Mouse (Mus musculus): ENCODE measurements around the gene Gm9040. TPM values are rescaled to one million over a fixed set of nuclear protein-coding genes. Genes with fewer than 3 reads are reported as not detected.
"Not testable (repeated sequence)": the region's sequence is repeated elsewhere in the genome, so short reads cannot be mapped to it uniquely, and the experiment has no call there.

Gene Gm9040
- not detected for total RNA-seq (2021)
- long read RNA-seq, experiment 1: 0 reads
- long read RNA-seq, experiment 2: 0 reads

DNA sequence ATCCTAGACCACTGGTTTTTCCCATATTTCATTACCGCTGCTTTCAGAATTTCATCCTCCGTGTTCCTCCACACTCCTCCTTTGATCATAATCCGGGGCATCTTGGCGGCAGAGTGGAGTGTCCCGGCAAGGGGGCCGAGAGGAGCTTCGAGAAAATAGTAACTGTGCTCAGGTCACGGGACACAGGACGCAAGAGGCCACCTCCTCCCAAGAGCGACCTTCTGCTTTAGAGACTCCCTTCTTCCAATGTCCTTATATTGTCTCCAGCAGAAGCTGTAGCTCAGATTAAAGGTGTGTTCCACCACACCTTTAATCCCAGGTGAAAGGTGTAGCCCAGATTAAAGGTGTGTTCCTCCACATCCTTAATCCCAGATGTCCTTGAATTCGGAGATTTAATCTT lies at the start of gene Gm9040:
Gene Gm9040, minus strand, starts transcription at position 101 of the 400 bp plus-strand sequence.
- DNase-seq; H3K27ac ChIP-seq; H3K4me3 ChIP-seq; intact Hi-C loops (cut with DNase I): not testable (repeated sequence)

DNA sequence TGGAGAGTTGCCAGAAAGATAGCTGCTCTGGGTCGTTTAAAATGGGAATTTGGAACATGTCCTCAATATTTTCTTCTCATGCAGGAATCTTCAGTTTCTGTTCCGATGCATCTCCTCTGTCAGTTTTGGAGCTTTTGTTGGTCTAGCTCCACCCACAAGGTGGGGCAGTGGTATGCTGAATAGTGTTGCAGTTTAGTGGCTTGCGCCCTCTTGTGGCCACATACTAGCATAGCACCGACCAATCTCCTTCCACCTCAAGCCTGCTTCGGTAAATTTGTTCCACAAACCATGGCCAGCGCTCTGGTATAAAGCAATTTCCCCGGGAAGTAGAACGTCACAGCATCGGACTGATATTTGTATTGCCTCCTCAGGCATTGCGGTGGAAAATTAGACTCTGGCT lies 43.7 kb upstream of the Gm9040 start:
- Histone ChIP-seq H3K27ac (no peak overlapping the region), H3K4me3 (no peak overlapping the region)
- TF ChIP-seq CTCF (IDR thresholded peaks at IDR 0.05): no peak; the same call in 1 of the 2 replicates
- intact Hi-C loops (cut with DNase I): no loop called here
- peak; percentile 74 for DNase-seq

DNA sequence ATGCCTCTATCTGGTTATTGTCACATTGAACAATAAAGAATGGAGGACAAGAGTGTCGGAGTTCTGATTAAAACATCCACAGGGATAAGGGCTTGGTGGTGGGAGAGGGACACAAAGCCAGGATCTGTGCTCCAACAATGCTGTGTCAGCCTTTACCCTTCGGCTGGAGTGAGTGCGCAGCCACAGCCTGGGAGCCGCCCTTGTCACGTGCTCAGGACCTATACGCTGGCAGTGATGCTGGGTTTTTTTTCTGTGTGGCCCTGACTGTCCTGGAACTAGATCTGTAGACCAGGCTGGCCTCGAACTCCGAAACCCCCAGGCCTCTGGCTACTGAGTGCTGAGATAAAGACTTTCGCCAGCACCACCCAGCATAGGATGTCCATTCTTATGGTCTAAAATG lies 42.7 kb upstream of the Gm9040 start:
- no peak for TF ChIP-seq CTCF (IDR thresholded peaks at IDR 0.05)
- intact Hi-C loops (cut with DNase I): no loop called here
- DNase-seq: no peak
- Histone ChIP-seq H3K27ac (no peak overlapping the region), H3K4me3 (no peak overlapping the region)

DNA sequence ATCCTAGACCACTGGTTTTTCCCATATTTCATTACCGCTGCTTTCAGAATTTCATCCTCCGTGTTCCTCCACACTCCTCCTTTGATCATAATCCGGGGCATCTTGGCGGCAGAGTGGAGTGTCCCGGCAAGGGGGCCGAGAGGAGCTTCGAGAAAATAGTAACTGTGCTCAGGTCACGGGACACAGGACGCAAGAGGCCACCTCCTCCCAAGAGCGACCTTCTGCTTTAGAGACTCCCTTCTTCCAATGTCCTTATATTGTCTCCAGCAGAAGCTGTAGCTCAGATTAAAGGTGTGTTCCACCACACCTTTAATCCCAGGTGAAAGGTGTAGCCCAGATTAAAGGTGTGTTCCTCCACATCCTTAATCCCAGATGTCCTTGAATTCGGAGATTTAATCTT lies 27.2 kb upstream of the Gm9040 start, which contains the start of gene Gm9049:
Gene Gm9049, minus strand, starts transcription at position 101 of the 400 bp plus-strand sequence.
- intact Hi-C loops (cut with DNase I); H3K4me3 ChIP-seq; DNase-seq; H3K27ac ChIP-seq: not testable (repeated sequence)

DNA sequence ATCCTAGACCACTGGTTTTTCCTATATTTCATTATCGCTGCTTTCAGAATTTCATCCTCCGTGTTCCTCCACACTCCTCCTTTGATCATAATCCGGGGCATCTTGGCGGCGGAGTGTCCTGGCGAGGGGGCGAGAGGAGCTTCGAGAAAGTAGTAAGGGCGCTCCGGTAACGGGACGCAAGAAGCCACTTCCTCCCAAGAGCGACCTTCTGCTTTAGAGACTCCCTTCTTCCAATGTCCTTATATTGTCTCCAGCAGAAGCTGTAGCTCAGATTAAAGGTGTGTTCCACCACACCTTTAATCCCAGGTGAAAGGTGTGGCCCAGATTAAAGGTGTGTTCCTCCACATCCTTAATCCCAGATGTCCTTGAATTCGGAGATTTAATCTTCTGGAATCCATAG lies 21.8 kb upstream of the Gm9040 start, which contains the start of gene Gm9048:
Gene Gm9048, minus strand, starts transcription at position 101 of the 400 bp plus-strand sequence.
- H3K4me3 ChIP-seq; H3K27ac ChIP-seq; DNase-seq; intact Hi-C loops (cut with DNase I): not testable (repeated sequence)

DNA sequence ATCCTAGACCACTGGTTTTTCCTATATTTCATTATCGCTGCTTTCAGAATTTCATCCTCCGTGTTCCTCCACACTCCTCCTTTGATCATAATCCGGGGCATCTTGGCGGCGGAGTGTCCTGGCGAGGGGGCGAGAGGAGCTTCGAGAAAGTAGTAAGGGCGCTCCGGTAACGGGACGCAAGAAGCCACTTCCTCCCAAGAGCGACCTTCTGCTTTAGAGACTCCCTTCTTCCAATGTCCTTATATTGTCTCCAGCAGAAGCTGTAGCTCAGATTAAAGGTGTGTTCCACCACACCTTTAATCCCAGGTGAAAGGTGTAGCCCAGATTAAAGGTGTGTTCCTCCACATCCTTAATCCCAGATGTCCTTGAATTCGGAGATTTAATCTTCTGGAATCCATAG lies 16.4 kb upstream of the Gm9040 start, which contains the start of gene Gm9046:
Gene Gm9046, minus strand, starts transcription at position 101 of the 400 bp plus-strand sequence.
- DNase-seq; H3K4me3 ChIP-seq; intact Hi-C loops (cut with DNase I); H3K27ac ChIP-seq: not testable (repeated sequence)

DNA sequence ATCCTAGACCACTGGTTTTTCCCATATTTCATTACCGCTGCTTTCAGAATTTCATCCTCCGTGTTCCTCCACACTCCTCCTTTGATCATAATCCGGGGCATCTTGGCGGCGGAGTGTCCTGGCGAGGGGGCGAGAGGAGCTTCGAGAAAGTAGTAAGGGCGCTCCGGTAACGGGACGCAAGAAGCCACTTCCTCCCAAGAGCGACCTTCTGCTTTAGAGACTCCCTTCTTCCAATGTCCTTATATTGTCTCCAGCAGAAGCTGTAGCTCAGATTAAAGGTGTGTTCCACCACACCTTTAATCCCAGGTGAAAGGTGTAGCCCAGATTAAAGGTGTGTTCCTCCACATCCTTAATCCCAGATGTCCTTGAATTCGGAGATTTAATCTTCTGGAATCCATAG lies 11.0 kb upstream of the Gm9040 start, which contains the start of gene Gm9045:
Gene Gm9045, minus strand, starts transcription at position 101 of the 400 bp plus-strand sequence.
- H3K4me3 ChIP-seq; DNase-seq; H3K27ac ChIP-seq; intact Hi-C loops (cut with DNase I): not testable (repeated sequence)

DNA sequence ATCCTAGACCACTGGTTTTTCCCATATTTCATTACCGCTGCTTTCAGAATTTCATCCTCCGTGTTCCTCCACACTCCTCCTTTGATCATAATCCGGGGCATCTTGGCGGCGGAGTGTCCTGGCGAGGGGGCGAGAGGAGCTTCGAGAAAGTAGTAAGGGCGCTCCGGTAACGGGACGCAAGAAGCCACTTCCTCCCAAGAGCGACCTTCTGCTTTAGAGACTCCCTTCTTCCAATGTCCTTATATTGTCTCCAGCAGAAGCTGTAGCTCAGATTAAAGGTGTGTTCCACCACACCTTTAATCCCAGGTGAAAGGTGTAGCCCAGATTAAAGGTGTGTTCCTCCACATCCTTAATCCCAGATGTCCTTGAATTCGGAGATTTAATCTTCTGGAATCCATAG lies 5.5 kb upstream of the Gm9040 start, which contains the start of gene Gm9044:
Gene Gm9044, minus strand, starts transcription at position 101 of the 400 bp plus-strand sequence.
- H3K4me3 ChIP-seq; H3K27ac ChIP-seq; DNase-seq; intact Hi-C loops (cut with DNase I): not testable (repeated sequence)

DNA sequence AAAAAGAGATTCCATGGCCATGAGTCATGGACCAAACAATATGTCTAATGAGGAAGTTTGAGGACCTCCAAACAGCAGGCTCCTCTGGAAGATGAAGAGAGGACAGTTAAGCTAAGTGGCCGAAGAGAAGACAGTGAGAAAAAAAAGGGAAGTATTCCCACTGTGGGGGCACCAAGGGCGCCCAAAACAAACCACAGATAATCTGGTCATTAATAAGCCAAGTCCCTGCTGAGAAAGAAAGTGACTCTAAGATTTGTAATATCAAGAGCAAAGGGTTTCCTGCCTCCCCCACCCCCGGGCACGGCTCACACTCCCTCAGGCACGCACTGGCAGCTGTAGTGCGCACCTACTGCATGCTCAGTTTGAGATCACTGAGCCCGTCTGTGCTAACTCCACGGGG lies 7.7 kb downstream of the Gm9040 start:
- TF ChIP-seq CTCF (IDR thresholded peaks at IDR 0.05): no peak
- intact Hi-C loops (cut with DNase I): no loop called here
- no peak overlapping the region for H3K4me3 ChIP-seq

DNA sequence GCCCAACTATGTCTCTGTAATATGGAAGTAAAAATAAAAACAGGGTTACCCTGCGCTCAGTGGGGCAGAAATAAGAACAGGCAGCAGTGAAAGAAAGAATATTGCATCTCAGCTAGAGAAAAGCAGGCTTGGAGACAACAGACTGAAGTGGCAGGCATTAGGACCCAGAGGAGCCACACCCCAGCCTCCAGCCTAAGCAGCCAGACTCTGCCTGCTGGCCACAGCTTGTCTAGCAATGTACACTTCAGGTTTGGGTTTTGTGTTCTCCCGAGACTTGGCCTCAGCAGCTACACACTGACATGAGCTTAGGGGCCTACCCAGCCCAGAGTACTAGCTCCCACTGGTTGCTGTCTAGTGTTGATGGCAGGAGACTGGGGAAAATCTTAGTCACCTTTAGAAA lies 24.6 kb downstream of the Gm9040 start:
- H3K4me3 ChIP-seq; intact Hi-C loops (cut with DNase I); DNase-seq; H3K27ac ChIP-seq: not testable (repeated sequence)

More for the DNA sequence above, 7.7 kb downstream of the Gm9040 start:
- DNase-seq: no peak
- H3K27ac ChIP-seq: no peak overlapping the region

DNA sequence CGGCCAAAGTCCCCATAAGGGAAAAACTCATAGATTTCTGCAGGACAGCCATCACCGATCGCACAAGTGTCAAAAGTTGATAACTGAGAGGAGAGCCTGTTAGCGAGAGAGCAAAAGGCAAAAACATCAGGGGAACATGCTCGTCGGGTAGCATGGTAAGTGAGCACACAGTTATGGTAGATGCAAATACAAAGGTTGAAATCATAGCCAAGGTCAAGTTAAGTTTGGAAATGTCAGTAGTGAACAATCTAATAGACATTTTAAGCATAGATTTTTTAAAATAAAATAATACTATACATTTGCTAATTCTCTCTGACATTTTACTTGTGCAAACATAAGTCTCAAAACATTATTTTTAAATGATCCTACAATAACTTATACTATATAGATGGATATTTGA lies 31.8 kb downstream of the Gm9040 start, which contains the start of gene Iltifb:
Gene Iltifb, minus strand, starts transcription at position 101 of the 400 bp plus-strand sequence.
- TF ChIP-seq CTCF (IDR thresholded peaks at IDR 0.05): no peak
- intact Hi-C loops (cut with DNase I): no loop called here
- DNase-seq: no peak
- Histone ChIP-seq H3K27ac (no peak within 1 kb of the TSS), H3K4me3 (no peak within 1 kb of the TSS)

DNA sequence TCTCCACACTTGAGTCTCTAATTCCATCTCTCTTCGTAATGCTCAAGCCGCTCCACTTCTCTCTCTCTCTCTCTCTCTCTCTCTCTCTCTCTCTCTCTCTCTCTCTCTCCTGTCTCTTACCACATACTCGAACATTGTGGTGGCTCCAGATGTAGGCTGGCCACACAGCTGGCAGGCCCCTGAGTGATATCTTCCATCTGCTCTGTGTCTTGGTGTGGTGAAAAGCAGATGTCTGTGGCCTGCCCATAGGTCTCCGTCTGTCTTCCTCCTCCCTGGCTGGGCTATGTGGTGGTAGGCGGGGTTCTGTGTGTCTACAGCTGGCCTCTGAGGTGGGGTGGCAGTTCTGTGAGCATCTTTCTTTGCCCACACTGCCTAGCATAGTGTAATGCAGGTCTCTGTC lies 43.8 kb downstream of the Gm9040 start:
- intact Hi-C loops (cut with DNase I); DNase-seq; H3K27ac ChIP-seq; H3K4me3 ChIP-seq: not testable (repeated sequence)

DNA sequence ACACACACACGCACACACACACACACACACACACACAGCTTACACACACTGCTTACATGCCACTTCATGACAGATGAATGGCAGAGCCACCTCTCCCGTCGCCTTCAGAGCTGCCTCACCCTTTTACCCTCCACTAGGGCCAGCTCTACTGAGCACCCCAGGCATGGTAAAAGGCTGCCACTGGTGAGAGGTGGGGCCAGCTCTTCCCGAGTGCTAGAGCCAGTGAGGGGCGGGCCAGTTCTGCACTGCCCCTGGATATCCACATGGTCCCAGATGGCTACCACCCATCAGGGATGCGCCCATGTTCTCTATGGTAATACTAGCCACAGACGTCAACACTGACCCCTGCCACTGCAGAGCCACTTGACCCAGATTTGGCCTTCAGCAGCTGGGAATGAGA lies 44.2 kb downstream of the Gm9040 start:
- H3K27ac ChIP-seq; intact Hi-C loops (cut with DNase I); H3K4me3 ChIP-seq; DNase-seq: not testable (repeated sequence)

DNA sequence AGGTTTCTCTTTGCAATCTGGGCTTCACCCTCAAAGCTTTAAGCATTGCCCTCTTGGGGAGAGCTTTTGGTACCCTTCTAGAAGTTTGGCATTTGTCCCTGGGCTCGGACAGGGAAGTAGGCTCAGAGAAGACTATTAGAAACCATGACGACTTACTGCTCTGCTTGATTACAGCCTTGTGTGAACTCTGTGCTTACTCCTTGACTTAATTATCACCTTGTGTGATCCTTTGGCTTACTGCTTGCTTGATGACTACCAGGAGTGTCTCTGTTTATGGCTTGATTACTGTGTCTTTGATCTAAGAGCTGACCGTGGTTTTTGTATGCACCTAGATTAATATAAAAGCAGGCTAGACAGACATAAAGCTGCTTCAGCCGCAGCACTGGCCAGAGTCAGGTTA lies 48.7 kb downstream of the Gm9040 start:
- H3K27ac ChIP-seq; intact Hi-C loops (cut with DNase I); DNase-seq; H3K4me3 ChIP-seq: not testable (repeated sequence)

Other genes starting within 250 kb of the Gm9040 start
- gene Mdm1, start 185.2 kb downstream of the Gm9040 start, total RNA-seq (2021): 1 to 10 TPM; 1.7 to 2.6 TPM
- not detected for gene Il22, start 122.0 kb downstream of the Gm9040 start, total RNA-seq (2021)
- gene Gm32717, start 86.2 kb downstream of the Gm9040 start, total RNA-seq (2021): under 1 TPM; 0.54 to 0.59 TPM
- under 1 TPM; 0.54 to 0.59 TPM for gene Gm32802, start 68.3 kb downstream of the Gm9040 start, total RNA-seq (2021)
- not detected for gene Iltifb, start 31.9 kb downstream of the Gm9040 start, total RNA-seq (2021)
- gene Gm9044, start 5.4 kb upstream of the Gm9040 start, total RNA-seq (2021): not detected
- not detected for gene Gm9045, start 10.9 kb upstream of the Gm9040 start, total RNA-seq (2021)
- gene Gm9046, start 16.3 kb upstream of the Gm9040 start, total RNA-seq (2021): not detected
- gene Gm9048, start 21.7 kb upstream of the Gm9040 start, total RNA-seq (2021): not detected
- not detected for gene Gm9049, start 27.1 kb upstream of the Gm9040 start, total RNA-seq (2021)
- not detected for gene Ifng, start 114.1 kb upstream of the Gm9040 start, total RNA-seq (2021)

Measured in gastrocnemius, adult 2 months (tissue).